Mouse (Mus musculus) CH12F3 (cell line): ENCODE measurements around the gene Haus4.

Source experiments
- in situ Hi-C: fragments of 300-500 bp; cut with MboI; formaldehyde crosslinking; loops from 2 replicates; pipeline ENCODE4 v1.14.3; 2020; ENCODE audit warnings: low sequenced_read_pairs

The Haus4 gene

DNA sequence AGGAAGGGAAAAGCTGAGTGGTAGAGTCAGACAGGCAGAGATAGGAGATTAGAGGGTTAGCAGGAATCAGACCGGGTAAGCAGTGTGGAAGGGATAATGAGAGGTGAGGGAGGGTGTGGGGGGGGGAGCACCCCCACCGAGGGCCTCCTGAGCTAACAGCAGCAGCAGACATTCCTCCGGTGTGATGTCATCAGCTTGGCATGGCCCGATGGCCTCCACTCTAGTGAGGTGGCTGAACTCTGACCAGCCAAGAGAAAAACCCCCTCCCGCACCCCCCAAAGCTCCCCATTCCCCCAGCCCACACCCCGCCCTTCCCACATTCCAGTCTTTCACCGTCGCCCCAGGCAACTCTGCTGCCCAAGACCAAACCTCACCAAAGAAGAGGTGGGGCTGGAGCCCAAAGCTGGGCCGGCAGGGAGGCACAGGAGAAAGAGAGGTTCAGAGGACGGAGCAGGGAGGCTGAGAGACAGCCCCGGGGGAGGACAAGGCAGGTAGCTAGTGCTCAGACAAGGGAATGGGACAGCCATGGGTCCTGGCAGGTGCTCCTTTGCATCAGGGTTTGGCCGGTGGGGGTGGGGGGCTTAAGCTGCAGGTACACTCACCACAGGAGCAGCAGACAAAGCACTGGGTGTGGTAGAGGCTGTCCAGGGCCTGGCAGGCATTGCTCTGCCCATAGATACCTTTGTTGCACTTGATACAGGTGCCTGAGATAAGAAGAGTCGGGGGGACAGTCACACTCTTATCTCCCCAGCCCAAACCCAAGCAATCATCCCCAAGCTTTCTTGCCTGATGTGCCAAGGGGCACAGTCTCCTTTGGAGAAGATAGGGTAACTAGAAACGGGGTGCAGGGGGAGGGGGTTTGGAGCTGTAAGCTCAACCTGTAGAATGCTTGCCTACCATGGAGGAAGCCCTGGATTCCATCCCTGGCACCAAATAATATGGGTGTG is 18.6 kb upstream of the Haus4 start:
- in situ Hi-C loops, result no loop called here

DNA sequence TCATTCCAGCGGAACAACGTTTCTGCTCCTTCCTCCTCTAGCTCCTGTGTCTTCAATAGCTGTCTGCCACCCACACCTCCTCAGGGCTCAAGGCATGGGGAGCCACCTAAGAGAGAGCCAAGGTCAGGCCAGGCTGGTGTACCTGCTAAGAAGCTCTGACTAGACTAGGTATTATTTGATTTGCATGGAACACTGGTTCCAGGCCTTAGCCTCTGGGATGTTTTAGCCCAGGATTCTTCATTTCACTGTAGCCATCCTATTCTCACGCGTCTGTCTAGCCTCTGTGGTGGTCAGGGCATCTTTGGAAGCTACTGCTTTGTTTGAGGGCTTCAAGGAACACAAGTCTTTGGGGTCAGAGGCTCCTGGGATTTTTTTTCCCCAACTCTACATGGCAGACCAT is 17.7 kb upstream of the Haus4 start:
- in situ Hi-C loops, result no loop called here

DNA sequence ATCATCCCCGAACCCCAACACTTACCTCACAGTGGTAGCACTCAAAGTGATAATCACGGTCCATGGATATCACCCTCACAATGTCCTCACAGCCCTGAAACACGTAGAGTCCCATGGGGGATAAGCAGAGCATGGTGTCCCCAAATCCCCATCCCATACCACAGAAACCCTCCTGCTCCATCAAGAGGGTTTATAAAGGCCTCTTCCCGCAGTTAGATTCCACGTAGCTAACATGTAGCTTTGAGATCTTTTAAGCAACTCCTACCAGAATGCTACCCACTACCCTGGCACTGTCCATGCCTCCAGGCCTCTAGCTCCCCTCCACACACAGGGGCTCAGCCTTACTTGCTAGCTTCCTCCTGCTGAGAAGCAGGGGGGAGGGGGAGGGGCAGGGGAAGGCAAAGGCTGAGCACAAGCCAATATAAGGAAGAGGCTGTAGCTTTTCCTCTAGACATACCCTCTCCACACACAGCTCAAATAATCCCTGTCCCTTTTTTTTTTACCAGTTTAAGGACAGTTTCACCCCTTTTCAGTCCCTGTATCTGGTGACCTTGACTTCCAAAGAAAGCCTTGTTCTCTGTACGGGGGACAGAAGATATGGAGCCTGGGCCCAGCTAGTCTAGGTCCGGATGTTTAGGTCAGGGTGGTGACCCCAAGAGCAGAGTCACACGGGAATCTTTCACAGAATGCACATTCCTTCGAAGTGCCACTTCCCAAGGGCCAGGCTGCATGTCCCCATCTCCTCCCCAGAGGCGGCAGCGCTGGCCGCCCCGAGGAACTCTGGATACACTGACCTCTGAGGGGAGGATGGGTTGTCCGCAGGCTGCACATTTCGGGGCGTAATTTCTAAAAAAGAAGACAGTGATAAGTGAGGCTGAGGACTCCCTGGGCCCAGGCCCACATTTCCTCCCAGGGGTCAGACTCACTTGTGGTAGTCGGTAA is 15.3 kb upstream of the Haus4 start:
- in situ Hi-C loops, result loop anchor here (5.0 kb wide), 1 partner anchor 73 kb away; the partner anchor contains the start of genes Cdh24 and Gm17606

DNA sequence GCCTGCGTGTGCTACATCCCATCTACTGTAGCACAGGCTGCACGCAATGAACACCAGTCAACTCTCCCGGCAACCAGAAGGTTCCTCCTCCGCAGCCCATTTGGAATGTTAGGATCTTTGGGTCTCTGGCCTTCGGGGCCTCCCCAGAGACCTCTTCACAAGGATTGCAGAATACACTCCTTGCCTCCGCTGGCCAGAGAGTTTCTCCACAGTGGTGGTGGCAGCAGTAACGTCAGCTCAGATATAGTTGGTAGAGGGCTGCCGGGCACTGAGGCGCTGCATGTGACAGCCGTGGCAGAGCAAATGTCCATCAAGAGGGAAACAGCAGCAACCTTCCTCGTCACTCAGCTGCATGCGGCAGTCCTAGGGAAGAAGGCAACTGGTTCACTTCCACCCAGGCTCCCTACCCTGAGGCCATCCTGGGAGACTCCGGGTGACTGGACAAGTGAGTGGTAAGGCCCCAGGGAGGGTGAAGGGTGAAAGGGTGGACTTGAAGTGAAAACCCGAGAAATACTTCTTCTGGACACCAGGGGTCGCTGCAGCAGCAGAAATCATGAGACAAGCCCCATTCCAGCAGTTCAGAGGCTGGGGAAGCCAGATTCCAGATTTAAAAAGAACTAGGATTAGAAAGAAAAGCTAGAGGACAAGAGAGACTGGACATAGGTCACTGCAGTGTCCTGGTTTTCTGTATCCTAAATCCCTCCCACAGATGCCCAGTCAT is 14.4 kb upstream of the Haus4 start:
- in situ Hi-C loops, result loop anchor here (5.0 kb wide), 1 partner anchor 73 kb away; the partner anchor contains the start of genes Cdh24 and Gm17606

DNA sequence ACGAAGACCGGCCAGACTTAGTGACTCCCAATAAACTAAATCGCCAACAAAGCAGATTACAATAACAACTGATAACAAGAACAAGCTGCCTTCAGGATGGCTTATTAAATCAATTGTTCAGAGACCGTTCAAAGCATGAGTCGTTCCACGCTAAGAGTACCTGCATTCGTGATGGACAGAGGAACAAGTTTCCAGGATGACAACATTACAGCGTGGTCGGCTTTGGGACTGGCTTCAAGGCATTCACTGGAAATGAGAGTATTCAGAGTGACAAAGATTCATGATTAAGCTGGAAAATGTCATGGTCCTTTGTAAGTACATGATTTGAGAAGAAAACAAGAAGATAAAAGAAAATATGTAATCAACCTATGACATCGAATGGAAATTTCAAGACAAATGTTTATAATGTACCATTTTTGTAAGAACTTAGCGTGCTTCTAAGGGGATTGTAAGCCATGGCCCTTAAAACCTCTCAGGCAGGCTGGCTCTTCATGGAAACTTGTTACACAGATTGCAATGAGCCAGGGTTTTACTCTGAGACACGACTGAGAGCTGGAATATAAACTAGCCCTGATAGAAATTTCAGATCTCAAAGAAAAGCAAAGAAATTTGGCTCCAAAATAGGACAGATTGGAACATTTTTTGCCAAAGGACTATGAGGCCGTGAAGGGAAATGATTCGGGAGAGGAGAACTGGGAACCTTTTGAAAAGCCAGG is 6.3 kb upstream of the Haus4 start:
- in situ Hi-C loops, result no loop called here

DNA sequence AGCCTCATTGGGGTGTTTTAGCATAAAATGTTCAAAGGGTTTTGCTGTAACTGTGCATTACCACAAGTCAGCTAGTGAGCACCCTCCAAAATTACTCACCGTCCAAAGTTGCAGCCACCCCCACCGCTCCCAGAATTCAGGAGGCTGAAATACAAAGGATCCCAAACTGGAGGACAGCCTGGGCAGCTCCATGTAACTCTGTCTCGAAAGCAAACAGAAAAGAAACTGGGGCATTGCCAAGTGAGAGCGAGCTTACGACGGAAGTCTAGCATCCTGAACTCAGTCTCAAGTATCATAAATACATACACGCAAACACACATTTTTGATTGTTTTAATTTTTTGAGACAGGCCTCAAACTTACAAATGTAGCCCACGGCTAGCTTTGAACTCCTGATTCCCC is 2.9 kb upstream of the Haus4 start:
- in situ Hi-C loops, result no loop called here

DNA sequence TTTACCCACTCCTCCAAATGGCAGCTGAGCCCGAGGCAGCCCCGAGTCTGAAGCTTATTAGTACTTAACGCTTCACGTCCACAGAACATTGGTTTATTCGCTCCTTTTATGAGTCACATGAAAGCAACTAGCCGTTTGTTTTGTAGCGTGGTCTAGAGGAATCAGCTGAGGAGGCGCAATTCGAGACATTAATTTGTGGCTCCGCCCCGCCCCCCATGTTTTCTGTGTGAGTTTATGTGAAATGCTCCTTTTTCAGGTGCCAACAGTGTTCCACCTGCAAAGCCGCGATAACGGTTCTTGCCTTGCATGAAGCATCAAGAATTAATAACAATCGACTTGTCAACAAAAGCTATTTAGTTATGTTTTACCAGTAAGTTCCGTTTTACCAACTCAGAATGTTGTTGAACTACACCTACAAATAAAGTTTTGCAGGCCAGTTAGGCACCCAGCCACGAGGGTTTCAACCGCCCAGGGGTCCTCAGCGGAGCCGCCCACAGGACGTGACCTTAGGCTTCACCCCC is 902 bp downstream of the Haus4 start:
- in situ Hi-C loops, result no loop called here

DNA sequence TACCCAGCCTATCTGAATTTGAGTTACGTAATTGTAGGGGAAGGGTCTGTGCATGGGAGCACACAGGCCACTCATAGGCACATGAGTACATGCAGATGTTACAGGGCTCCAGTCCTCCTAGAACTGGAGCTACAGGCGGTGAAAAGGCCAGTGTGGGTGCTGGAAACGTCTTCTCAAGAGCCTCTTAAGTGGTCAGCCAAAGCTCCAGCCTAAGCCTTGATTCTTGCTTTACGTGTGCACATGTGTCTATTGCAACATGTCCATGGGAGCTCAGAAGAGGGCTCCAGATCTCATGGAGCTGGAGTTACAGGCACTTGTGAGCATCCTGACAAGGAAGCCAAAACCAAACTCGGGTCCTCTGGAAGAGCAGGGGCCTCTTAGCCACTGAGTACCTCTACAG is 9.7 kb downstream of the Haus4 start:
- in situ Hi-C loops, result no loop called here

DNA sequence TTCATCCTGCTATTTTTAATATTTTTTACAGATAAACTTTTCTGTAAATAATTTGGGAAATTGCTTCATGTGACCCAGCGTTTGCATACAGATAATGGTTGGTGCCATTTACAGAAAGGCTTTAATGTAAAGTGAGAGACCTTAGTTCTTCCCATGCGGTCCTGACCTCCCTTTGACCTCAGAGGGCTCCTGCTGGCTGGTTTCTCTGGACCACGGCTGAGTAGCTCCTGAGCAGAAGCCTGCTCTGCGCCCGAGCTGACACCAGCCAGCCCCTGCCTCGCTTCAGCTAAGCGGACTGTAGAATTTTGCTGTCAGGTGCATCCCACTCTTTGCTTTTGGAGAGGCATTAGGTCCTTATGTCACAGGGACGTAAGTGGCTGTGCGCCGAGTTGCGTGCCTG is 13.6 kb downstream of the Haus4 start:
- in situ Hi-C loops, result no loop called here

DNA sequence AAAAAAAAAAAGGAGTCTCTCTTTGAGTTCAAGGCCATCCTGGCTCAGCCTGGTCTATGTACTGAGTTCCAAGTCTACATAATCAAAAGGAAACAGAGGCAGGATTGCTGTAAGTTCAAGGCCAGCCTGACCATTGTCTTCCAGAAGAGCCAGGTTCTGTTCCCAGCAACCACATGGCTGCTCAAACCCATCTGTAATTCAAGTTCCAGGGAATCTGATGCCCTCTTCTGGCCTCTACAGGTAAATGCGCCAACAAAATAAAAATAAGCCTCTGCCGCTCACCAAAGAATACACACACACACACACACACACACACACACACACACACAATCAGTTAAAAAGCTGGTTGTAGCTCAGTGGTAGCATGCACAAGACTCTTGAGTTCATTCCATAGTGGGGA is 15.8 kb downstream of the Haus4 start:
- in situ Hi-C loops, result no loop called here

DNA sequence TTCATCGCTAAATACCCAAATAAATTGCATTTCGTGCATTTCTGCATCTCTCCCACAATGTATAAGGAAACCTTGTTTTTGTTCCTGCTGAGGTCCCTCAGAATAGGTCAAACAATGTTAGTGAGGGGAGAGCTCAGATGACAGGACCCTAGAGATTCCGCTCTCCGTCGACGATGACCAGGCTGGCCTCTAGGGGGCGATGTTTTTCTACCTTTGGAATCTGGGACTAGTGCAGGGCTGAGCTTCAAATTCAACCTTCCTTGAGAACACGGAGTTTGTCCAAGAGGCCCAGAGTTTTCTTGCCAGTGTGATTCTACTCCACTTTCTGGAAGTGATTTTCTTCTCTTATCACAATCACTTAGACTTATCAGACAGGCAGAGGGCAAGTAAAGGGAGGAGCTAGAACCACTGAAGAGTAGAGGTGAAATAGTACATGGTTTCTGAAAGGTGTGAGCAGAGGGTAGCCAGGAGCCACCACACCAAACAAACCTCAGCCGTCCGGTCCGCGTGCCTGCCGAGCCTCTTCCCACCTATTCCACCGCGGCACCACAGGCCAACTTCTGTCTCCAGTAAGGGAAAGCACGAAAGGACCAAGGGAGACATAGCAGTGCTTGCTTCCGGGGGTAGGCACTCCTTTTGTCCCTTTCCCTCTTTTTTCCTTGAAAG is 25.8 kb downstream of the Haus4 start:
- in situ Hi-C loops, result no loop called here

DNA sequence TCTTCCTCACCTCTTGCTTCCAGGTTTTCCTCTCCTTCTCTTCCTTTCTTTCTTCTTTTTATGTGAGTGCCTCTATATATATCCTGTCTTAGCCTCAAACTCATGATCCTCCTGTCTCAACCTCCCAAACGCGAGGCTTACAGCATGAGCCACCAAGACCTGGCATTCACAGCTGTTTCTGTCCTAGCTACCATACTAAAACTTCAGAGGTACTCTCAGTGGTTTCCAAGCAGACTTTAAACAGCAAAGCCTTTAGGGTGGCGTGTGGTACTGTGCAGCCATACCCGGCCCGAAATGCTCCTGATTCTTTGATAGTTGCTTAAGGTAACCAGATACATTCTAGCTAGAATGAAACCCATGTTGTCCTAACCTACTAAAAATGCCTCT is 26.4 kb downstream of the Haus4 start:
- in situ Hi-C loops, result no loop called here

DNA sequence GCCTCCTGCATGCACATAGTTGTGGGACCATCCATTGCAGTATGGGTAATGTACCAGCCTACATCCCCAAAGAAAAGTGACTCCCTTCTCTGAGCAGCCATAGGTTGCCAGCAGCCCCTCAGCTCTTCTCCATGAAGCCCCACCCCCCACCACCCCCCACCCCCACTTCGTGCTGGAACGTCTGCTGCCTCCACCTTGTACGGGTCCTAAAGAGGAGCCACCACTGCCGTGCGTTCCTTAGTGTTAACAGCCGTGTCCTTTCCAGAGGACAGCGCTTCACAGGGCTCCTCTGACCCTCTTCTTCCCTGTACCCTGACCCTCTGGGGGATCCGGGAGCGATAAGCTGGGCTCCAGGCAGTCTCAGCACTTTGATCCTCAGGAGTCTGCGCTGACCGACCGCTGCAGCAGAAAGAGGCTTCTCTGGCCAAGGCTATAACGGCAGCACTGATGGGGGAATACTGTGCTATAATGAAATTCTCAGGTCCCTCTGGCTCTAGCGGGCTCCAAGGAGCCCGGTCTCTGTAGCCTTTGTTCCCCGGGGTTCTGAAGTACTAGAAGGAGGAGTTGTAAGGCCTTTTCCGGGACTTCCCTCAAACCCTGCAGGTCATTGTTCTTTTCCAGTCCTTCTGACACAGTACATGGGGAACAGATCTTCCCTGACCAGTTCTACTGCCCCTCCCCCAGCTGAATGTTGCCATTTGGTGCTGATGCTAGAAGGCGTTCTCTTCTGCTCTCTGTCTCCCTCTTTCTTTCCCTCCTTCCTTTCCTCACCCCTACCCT is 27.0 kb downstream of the Haus4 start:
- in situ Hi-C loops, result no loop called here

DNA sequence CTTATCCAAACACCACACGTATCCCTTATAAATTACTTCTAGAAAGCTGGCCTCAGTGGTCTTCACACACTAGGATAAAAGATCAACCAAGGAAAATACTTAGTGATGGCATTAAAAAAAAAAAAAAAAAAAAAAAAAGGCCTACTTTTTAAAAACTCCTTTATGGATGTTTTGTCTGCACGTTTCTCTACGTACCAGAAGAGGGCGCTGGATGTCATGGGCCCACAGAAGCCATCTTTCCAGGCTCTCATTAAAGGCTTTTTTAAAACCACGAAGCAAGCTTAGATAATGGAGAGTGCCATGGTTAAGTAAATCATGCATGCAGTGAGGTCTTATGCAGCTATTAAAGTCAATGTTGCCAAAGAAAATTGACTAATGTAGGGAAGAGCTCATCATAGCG is 30.8 kb downstream of the Haus4 start:
- in situ Hi-C loops, result no loop called here

DNA sequence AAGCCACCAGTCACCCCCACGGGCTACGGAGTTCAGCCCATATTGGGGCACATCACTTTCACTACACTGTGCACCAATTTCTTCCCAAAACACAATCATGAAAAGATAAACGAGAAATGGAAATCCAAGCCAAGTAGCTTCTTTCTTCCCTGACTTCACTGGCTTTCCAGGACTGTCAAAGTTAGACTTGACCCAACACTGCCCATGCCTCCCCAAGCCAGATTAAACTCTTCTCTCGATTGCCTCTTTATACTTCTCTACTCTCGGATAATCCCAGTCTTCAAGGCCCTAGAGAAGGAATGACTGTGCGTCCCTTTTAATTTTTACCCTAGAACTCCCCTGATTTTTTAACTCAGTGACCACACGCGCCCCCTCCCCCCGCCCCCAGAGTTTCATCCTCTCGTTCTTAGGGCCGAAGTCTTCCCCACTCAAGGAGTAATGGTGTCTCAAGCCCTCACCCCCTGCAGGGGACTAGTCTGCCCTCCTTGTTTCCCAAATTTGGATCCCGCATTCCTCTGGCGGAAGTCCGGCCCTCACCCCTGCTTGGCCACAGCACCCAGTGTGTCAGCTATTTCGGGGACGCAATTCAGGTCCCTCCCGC is 37.6 kb downstream of the Haus4 start:
- in situ Hi-C loops, result no loop called here

DNA sequence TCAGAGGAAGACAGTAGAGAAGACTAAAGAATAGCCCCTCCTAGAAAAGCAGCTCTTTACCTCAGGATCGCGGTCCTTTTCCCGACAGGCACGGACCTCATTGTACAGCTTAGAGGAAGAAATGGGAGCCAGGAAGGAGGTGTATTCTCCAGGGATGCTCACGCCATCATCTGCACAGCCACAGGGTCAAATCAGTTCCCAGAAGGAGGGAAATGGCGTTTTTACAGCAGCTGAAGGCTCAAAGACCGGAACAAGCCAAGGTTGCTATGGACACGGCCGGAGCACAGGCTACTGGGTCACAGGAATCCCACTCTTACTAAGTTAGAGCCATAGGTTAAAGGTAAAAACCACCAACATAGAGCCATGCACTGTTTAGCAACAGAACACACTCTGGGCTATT is 44.6 kb downstream of the Haus4 start:
- in situ Hi-C loops, result no loop called here

DNA sequence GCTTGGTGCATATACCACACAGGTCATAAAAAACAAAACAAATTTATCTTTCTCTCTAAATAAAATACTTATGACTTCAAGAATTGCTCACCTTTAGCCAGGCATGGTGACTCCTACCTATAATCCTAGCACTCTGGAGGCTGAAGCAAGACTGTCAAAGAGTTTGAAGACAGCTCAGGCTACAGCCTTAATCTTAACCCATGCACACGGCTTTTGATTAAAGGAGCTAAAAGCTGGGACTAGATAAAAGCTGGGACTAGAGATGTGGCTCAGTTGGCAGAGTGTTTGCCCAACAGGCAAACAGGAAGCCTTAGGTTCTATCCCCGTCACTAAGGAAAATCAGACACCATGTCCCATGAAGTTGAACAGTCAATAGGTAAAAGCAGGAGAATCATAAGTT is 51.3 kb downstream of the Haus4 start:
- in situ Hi-C loops, result no loop called here

DNA sequence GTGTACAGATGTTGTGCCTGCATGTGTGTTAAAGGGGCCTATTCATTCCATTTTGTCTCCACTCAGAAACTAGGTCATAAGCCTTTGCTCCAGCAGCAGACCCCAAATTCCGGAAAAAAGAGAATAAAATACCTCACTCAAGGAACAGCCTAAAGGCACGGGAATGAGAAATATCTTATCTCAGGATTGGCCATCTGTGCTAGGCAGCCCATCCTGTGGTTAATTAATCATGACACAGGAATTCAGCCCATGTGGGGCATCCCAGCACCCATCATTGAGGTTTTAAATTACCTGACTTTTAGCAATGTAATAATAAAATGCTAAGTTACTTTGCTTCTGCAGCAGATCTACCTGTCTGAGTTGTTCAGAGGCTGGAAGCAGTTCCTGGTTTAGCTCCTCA is 53.1 kb downstream of the Haus4 start:
- in situ Hi-C loops, result no loop called here
